Mouse (Mus musculus): ENCODE results near the gene Tex30. TPM values are rescaled to one million over a fixed set of nuclear protein-coding genes. Genes with fewer than 3 reads are reported as not detected.
A peak's percentile ranks its signal among the peaks of the same experiment; 100 is the strongest.
"Not testable (repeated sequence)": the region's sequence is repeated elsewhere in the genome, so short reads cannot be mapped to it uniquely, and the experiment has no call there.

The Tex30 gene
- 10 to 100 TPM in 1 of 4 experiments, 1 to 10 TPM in 3; 6.2 to 10.1 (median 6.9) TPM for total RNA-seq (2022)

GRCm38 (mm10) chr1:44102259-44102717, at the start of gene Tex30:
Gene Tex30 (minus strand): TSS chr1:44102441.
- peak; percentile 92 for DNase-seq (ENCODE audit: low spot score)

GRCm38 (mm10) chr1:44148706-44149105, 46.5 kb upstream of the Tex30 start:
- no peak for DNase-seq (ENCODE audit: low spot score)

GRCm38 (mm10) chr1:44147563-44148381, 45.5 kb upstream of the Tex30 start, which contains the start of gene Ercc5:
Gene Ercc5 (plus strand): TSS chr1:44147744.
- DNase-seq (ENCODE audit: low spot score): peak; percentile 93

GRCm38 (mm10) chr1:44142747-44143146, 40.5 kb upstream of the Tex30 start:
- DNase-seq (ENCODE audit: low spot score): no peak

GRCm38 (mm10) chr1:44140232-44140631, 38.0 kb upstream of the Tex30 start:
- DNase-seq (ENCODE audit: low spot score): no peak

GRCm38 (mm10) chr1:44129929-44130581, 27.8 kb upstream of the Tex30 start:
- DNase-seq (ENCODE audit: low spot score): no peak

GRCm38 (mm10) chr1:44125590-44125989, 23.3 kb upstream of the Tex30 start:
- no peak for DNase-seq (ENCODE audit: low spot score)

GRCm38 (mm10) chr1:44122256-44122655, 20.0 kb upstream of the Tex30 start:
- DNase-seq (ENCODE audit: low spot score): no peak

- DNase-seq (ENCODE audit: low spot score): no peak
These were observed 17.8 kb upstream of the Tex30 start for GRCm38 (mm10) chr1:44120074-44120406.

- DNase-seq (ENCODE audit: low spot score): peak; percentile 76
These were observed 17.2 kb upstream of the Tex30 start for GRCm38 (mm10) chr1:44119201-44120073.

GRCm38 (mm10) chr1:44118239-44119054, 16.2 kb upstream of the Tex30 start, which contains the start of the genes Kdelc1 and Bivm:
Gene Kdelc1 (minus strand): TSS chr1:44118808.
Gene Bivm (plus strand): TSS chr1:44118957.
- peak; percentile 95 for DNase-seq (ENCODE audit: low spot score)

GRCm38 (mm10) chr1:44117571-44117970, 15.3 kb upstream of the Tex30 start:
- DNase-seq (ENCODE audit: low spot score): no peak

- DNase-seq (ENCODE audit: low spot score): no peak
These were observed 698 bp upstream of the Tex30 start for GRCm38 (mm10) chr1:44102939-44103338.

- DNase-seq (ENCODE audit: low spot score): peak; percentile 11
These were observed 604 bp downstream of the Tex30 start for GRCm38 (mm10) chr1:44101448-44102225.

- DNase-seq (ENCODE audit: low spot score): peak; percentile 22
These were observed 37.6 kb downstream of the Tex30 start for GRCm38 (mm10) chr1:44064625-44065024.

GRCm38 (mm10) chr1:44063439-44063838, 38.8 kb downstream of the Tex30 start:
- no peak for DNase-seq (ENCODE audit: low spot score)

- no peak for DNase-seq (ENCODE audit: low spot score)
These were observed 40.4 kb downstream of the Tex30 start, which contains the start of gene Gm8251 for GRCm38 (mm10) chr1:44061836-44062235. Gene Gm8251 (minus strand): TSS chr1:44061936.

- no peak for DNase-seq (ENCODE audit: low spot score)
These were observed 44.4 kb downstream of the Tex30 start for GRCm38 (mm10) chr1:44057805-44058204.

- DNase-seq (ENCODE audit: low spot score): no peak
These were observed 55.7 kb downstream of the Tex30 start for GRCm38 (mm10) chr1:44046556-44046955.

GRCm38 (mm10) chr1:44045689-44046088, 56.6 kb downstream of the Tex30 start:
- DNase-seq (ENCODE audit: low spot score): not testable (repeated sequence)
